Mouse (Mus musculus) lung, postnatal 0 days (tissue): ENCODE measurements around the gene Slc35e3. TPM values are rescaled to one million over a fixed set of nuclear protein-coding genes. Genes with fewer than 3 reads are reported as not detected.

Experiments
- ATAC-seq: fragments of 200-750 bp; cut with Nextera tagmentation; 2 replicates; pipeline ENCODE4 v1.8.0; 2017; ENCODE audit warnings: moderate library complexity
- DNase-seq: peaks from one replicate; pipeline ENCODE4 v3.0.0-alpha.2; 2016; ENCODE audit warnings: low spot score
- H3K27ac ChIP-seq: fragments of 300-500 bp; sonication (generic); 2 replicates; pipeline ENCODE4 v1.5.1; 2014; ENCODE audit warnings: antibody characterized with exemption, mild to moderate bottlenecking, low read length, mixed read lengths
- H3K27me3 ChIP-seq: fragments of 300-500 bp; sonication (generic); replicated peaks from 2 replicates; pipeline ENCODE4 v1.6.1; 2014; ENCODE audit warnings: low read length, mixed read lengths; ENCODE audit not compliant: insufficient read depth
- H3K36me3 ChIP-seq: fragments of 300-500 bp; sonication (generic); 2 replicates; pipeline ENCODE4 v1.6.1; 2014; ENCODE audit warnings: low read length, mixed read lengths; ENCODE audit not compliant: insufficient read depth
- H3K4me1 ChIP-seq: fragments of 300-500 bp; sonication (generic); 2 replicates; pipeline ENCODE4 v1.6.1; 2014; ENCODE audit warnings: antibody characterized with exemption, low read depth, low read length, mixed read lengths; ENCODE audit not compliant: insufficient read depth
- H3K4me2 ChIP-seq: fragments of 300-500 bp; sonication (generic); replicated peaks from 2 replicates; pipeline ENCODE4 v1.6.1; 2014; ENCODE audit warnings: low read depth, mild to moderate bottlenecking, low read length, moderate library complexity, mixed read lengths
- H3K4me3 ChIP-seq: fragments of 300-500 bp; sonication (generic); 2 replicates; pipeline ENCODE4 v1.5.1; 2014; ENCODE audit warnings: low read depth, low read length
- H3K9ac ChIP-seq: fragments of 300-500 bp; sonication (generic); replicated peaks from 2 replicates; pipeline ENCODE4 v1.6.1; 2014; ENCODE audit warnings: low read depth, mild to moderate bottlenecking
- H3K9me3 ChIP-seq: fragments of 300-500 bp; sonication (generic); 2 replicates; pipeline ENCODE4 v1.6.1; 2016; ENCODE audit warnings: low read length, mixed read lengths
- CTCF ChIP-seq: IDR thresholded peaks from 2 replicates; pipeline ENCODE4 v1.5.1; 2016; ENCODE audit warnings: antibody characterized with exemption, mild to moderate bottlenecking
- EP300 ChIP-seq: IDR thresholded peaks from 2 replicates; pipeline ENCODE4 v1.6.1; 2016; ENCODE audit warnings: antibody characterized with exemption, mild to moderate bottlenecking, control low read depth
- WGBS: fragments of 180-500 bp; shearing (Covaris S2); extraction: QIAGEN DNeasy Blood & Tissue Kit; methylation state at CpG from one replicate; pipeline ENCODE4 v1.1.7; 2014; 5-methylcytosine and 5-hydroxymethylcytosine counted together
- polyA plus RNA-seq: library from polyadenylated mRNA; unstranded; fragments of >200 nt; fragmentation: Nextera tagmentation; extraction: Ambion mirVana; gene quantifications from 2 replicates; pipeline ENCODE4 v1.2.1, GENCODE M21; 2015

Gene Slc35e3
- polyA plus RNA-seq, 1 experiment from 2014 or later = 17.2 TPM

GRCm38 (mm10) chr10:117756784-117757183, 10.6 kb upstream of the Slc35e3 start:
- Histone ChIP-seq H3K36me3 (peaks cover 25% of the 10 kb centered on the region), H3K4me1 (no peaks in the 10 kb centered on the region), H3K9ac (no peak overlapping the region), H3K27me3 (no peaks in the 10 kb centered on the region), H3K4me3 (no peak overlapping the region), H3K9me3 (no peaks in the 10 kb centered on the region), H3K4me2 (no peak overlapping the region), H3K27ac (no peak overlapping the region)
- TF ChIP-seq EP300 = no peak
- TF ChIP-seq CTCF = no peak
- ATAC-seq (no peak), DNase-seq (no peak)
- 89% methylated on average over 5 of the region's 5 CpGs for WGBS

GRCm38 (mm10) chr10:117755799-117756467, 9.8 kb upstream of the Slc35e3 start:
- WGBS = 88% methylated on average over 11 of the region's 11 CpGs
- H3K9me3 ChIP-seq = no peaks in the 10 kb centered on the region
- DNase-seq = no peak
- no peaks in the 10 kb centered on the region for H3K27me3 ChIP-seq
- no peak overlapping the region for H3K9ac ChIP-seq
- H3K27ac ChIP-seq = no peak overlapping the region
- peaks cover 25% of the 10 kb centered on the region for H3K36me3 ChIP-seq
- no peak overlapping the region for H3K4me2 ChIP-seq
- no peaks in the 10 kb centered on the region for H3K4me1 ChIP-seq
- TF ChIP-seq CTCF (no peak), EP300 (no peak)
- no peak for ATAC-seq
- H3K4me3 ChIP-seq = no peak overlapping the region

- Histone ChIP-seq H3K27me3 (no peaks in the 10 kb centered on the region), H3K27ac (no peak overlapping the region)
Observed at GRCm38 (mm10) chr10:117755086-117755798, 9.1 kb upstream of the Slc35e3 start.

GRCm38 (mm10) chr10:117754609-117754940, 8.4 kb upstream of the Slc35e3 start:
- no peak overlapping the region for H3K4me3 ChIP-seq
- H3K9me3 ChIP-seq = no peaks in the 10 kb centered on the region
- DNase-seq (no peak), ATAC-seq (no peak)
- H3K27ac ChIP-seq = no peak overlapping the region
- H3K27me3 ChIP-seq = no peaks in the 10 kb centered on the region
- TF ChIP-seq CTCF = no peak
- no peak for TF ChIP-seq EP300
- no peak overlapping the region for H3K4me2 ChIP-seq
- H3K36me3 ChIP-seq = peaks cover 31% of the 10 kb centered on the region
- no peak overlapping the region for H3K9ac ChIP-seq
- WGBS = 92% methylated on average over 7 of the region's 7 CpGs
- no peaks in the 10 kb centered on the region for H3K4me1 ChIP-seq

More at GRCm38 (mm10) chr10:117755086-117755798, 9.1 kb upstream of the Slc35e3 start:
- Histone ChIP-seq H3K36me3 (peaks cover 25% of the 10 kb centered on the region), H3K9me3 (no peaks in the 10 kb centered on the region), H3K4me3 (no peak overlapping the region), H3K4me1 (no peaks in the 10 kb centered on the region), H3K9ac (no peak overlapping the region), H3K4me2 (no peak overlapping the region)
- WGBS = 85% methylated on average over 13 of the region's 13 CpGs
- TF ChIP-seq EP300 (no peak), CTCF (no peak)
- DNase-seq = no peak
- ATAC-seq = no peak

DNA sequence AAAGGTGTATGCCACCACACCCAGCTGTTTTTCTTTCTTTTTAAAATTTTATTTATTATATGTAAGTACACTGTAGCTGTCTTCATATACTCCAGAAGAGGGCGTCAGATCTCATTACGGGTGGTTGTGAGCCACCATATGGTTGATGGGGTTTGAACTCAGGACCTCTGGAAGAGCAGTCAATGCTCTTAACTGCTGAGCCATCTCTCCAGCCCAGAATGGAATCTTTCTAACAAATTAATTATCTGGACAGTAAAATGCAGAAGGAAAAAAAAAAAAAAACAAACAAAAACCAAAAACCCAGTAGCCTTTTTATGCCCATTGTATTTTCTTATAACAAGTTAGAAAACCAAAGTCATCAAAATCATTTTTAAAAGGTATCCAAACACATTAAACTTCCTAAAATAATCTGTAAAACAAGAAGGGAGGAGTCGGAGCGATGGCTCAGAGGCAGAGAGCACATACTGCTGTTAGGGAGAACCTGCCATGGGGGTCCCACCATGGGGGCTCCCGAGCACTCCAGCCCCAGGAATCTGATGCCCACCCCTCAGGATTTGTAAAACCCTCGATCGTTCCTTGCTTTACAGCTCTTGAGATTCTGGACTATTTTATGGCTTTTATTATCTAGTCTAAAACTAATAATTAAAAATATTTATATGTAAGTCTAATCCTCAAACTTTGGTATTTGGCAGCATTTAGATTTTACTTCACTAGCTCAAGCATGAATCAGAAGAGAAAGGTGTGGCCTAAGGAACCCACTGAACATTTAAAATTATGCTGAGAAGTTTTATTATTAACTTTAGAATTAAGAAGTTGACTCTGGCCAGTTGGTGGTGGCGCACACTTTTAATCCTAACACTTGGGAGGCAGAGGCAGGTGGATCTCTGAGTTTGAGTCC, 7.8 kb upstream of the Slc35e3 start:
- WGBS = 93% methylated on average over 8 of the region's 8 CpGs

More for the DNA sequence above, 7.8 kb upstream of the Slc35e3 start:
- ATAC-seq (no peak), DNase-seq (no peak)
- Histone ChIP-seq H3K9ac (no peak overlapping the region), H3K4me3 (no peak overlapping the region), H3K27ac (no peak overlapping the region), H3K4me2 (no peak overlapping the region), H3K27me3 (no peaks in the 10 kb centered on the region), H3K9me3 (no peaks in the 10 kb centered on the region), H3K36me3 (peaks cover 29% of the 10 kb centered on the region), H3K4me1 (no peaks in the 10 kb centered on the region)
- TF ChIP-seq EP300 (no peak), CTCF (no peak)
